Mouse (Mus musculus): ENCODE measurements at regions not wholly inside any gene's neighbourhood (a gene's known extent, or its start where the extent isn't known, plus 50 kb on each side); places are given as distances from the start of the nearest gene placed in this dataset.

DNA sequence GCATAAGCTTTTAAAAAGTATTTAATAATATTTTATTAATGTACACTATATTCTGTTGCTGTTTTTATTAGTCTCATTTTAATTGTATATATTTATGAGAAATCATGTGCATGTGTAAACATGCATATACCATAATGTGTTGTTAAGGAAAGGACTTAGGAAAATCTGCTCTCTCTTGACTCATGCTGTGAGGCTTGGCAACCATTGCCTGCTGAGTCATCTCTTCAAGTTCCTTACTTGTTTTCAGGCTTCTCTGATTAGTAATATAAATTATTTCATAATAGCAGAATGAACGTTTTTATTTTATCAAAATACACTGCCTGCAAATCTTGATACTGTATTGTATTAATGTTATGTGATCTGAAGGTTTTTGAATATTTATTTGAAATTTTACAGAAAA is 388.9 kb upstream of the Slitrk5 start:
- 57% methylated on average over 1 of the region's 1 CpGs for WGBS
- Histone ChIP-seq H3K36me3 (ENCODE audit: control insufficient read depth, insufficient read depth, low read length) (no peaks in the 10 kb centered on the region), H3K4me2 (no peak overlapping the region), H3K27ac (ENCODE audit: low read depth, low read length) (no peak overlapping the region), H3K4me1 (ENCODE audit: control insufficient read depth, insufficient read depth, low read length) (no peaks in the 10 kb centered on the region), H3K27me3 (ENCODE audit: control insufficient read depth, insufficient read depth, low read length) (no peaks in the 10 kb centered on the region), H3K9me3 (ENCODE audit: control insufficient read depth, low read length) (no peaks in the 10 kb centered on the region), H3K9ac (ENCODE audit: low read length) (no peak overlapping the region), H3K4me3 (ENCODE audit: low read depth, low read length) (no peak overlapping the region)
- DNase-seq (ENCODE audit: low spot score, missing footprints) (no peak), ATAC-seq (ENCODE audit: low FRiP score) (no peak)

DNA sequence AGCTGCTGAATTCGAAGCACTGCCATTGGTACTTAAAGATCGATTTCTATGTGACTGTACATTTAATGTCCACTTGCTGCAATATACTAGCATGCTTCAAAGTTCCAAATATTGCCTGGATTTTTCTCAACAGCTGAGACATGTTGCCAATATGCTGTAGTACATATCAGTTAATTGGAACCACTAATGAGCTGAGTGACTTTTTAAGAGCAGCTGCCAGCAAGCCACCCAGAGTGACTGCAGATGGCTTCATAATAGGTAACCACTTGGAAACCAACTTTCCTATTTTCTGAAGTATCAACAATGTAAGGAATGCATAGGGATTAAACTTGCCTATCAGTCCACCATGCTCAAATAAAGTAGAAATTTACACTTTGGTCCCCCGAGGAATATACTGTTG is 379.4 kb upstream of the Slitrk5 start:
- 93% methylated on average over 3 of the region's 3 CpGs for whole genome bisulfite sequencing
- no peak for ATAC-seq (ENCODE audit: low FRiP score)
- Histone ChIP-seq H3K9ac (ENCODE audit: low read length) (no peak overlapping the region), H3K27ac (ENCODE audit: low read depth, low read length) (no peak overlapping the region), H3K4me1 (ENCODE audit: control insufficient read depth, insufficient read depth, low read length) (no peaks in the 10 kb centered on the region), H3K27me3 (ENCODE audit: control insufficient read depth, insufficient read depth, low read length) (no peaks in the 10 kb centered on the region), H3K4me3 (ENCODE audit: low read depth, low read length) (no peak overlapping the region), H3K9me3 (ENCODE audit: control insufficient read depth, low read length) (no peaks in the 10 kb centered on the region), H3K4me2 (no peak overlapping the region), H3K36me3 (ENCODE audit: control insufficient read depth, insufficient read depth, low read length) (no peaks in the 10 kb centered on the region)
- DNase-seq (ENCODE audit: low spot score, missing footprints): no peak

DNA sequence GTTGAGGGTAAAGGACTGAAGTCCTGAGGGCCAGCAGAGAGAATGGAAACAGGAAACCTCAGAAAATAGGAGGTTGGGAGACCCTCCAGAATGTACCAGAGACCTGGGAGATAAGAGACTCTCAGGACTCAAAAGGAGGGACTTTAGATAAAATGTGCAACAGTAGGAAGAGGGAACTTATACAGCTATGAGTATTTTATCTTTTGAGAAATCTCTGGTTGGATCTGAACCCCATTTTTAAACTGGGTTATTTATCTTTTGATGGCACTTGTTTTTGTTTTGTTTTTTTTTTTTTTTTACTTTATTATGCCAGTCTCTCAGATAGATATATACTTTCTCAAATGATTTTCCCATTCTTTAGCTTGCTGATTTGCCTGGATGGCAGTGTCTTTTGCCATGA is 377.1 kb upstream of the Slitrk5 start:
- no peaks in the 10 kb centered on the region for H3K36me3 ChIP-seq (ENCODE audit: control insufficient read depth, insufficient read depth, low read length)

DNA sequence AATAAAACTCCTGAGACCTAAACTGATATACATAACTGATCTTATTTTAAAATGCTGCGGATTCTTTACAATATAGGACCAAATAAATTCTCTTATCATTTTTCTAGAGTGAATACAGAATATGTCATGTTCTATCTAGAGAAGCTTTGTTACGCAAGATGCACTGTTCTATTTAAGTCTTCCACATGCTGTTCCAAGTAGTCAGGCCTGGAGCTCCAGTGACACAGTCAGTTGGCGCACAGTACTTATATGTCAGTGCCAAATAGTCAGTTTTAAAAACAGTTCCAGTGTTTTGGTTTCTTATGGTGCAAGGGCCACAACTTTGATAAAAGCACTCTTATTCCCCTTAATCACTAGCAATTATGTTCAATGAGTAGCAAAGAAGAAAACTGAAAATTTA is 344.3 kb upstream of the Slitrk5 start:
- ATAC-seq (ENCODE audit: low FRiP score) (no peak), DNase-seq (ENCODE audit: low spot score, missing footprints) (no peak)
- H3K4me2 ChIP-seq: no peak overlapping the region
- H3K9me3 ChIP-seq (ENCODE audit: control insufficient read depth, low read length): no peaks in the 10 kb centered on the region
- no peaks in the 10 kb centered on the region for H3K36me3 ChIP-seq (ENCODE audit: control insufficient read depth, insufficient read depth, low read length)
- H3K27me3 ChIP-seq (ENCODE audit: control insufficient read depth, insufficient read depth, low read length): no peaks in the 10 kb centered on the region
- WGBS: 92% methylated on average over 3 of the region's 3 CpGs
- no peak overlapping the region for H3K27ac ChIP-seq (ENCODE audit: low read depth, low read length)
- H3K4me1 ChIP-seq (ENCODE audit: control insufficient read depth, insufficient read depth, low read length): no peaks in the 10 kb centered on the region
- no peak overlapping the region for H3K9ac ChIP-seq (ENCODE audit: low read length)
- H3K4me3 ChIP-seq (ENCODE audit: low read depth, low read length): no peak overlapping the region

More for the DNA sequence above, 377.1 kb upstream of the Slitrk5 start:
- Histone ChIP-seq H3K27me3 (ENCODE audit: control insufficient read depth, insufficient read depth, low read length) (no peaks in the 10 kb centered on the region), H3K27ac (ENCODE audit: low read depth, low read length) (no peak overlapping the region), H3K4me1 (ENCODE audit: control insufficient read depth, insufficient read depth, low read length) (no peaks in the 10 kb centered on the region), H3K9ac (ENCODE audit: low read length) (no peak overlapping the region), H3K4me3 (ENCODE audit: low read depth, low read length) (no peak overlapping the region), H3K9me3 (ENCODE audit: control insufficient read depth, low read length) (no peaks in the 10 kb centered on the region), H3K4me2 (no peak overlapping the region)
- no peak for ATAC-seq (ENCODE audit: low FRiP score)
- no peak for DNase-seq (ENCODE audit: low spot score, missing footprints)

DNA sequence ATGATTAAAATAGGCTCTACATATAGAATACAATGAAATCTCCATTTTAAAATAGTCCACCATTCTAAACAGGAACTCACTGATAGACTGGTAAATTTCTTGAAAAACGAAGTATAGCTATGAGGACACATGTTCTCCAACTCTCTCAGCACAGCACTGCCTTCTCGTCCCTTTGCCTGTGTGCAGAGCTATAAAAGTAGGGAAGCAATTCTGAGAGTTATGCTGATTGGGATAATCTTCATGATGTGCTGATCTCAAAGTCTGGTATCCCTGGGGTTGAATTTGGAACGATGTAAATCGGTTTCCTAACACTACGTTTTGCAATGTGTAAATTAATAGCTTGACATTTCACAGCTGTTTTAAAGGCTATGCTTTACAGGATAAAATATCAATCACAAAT is 321.4 kb upstream of the Slitrk5 start:
- 86% methylated on average over 5 of the region's 5 CpGs for WGBS

DNA sequence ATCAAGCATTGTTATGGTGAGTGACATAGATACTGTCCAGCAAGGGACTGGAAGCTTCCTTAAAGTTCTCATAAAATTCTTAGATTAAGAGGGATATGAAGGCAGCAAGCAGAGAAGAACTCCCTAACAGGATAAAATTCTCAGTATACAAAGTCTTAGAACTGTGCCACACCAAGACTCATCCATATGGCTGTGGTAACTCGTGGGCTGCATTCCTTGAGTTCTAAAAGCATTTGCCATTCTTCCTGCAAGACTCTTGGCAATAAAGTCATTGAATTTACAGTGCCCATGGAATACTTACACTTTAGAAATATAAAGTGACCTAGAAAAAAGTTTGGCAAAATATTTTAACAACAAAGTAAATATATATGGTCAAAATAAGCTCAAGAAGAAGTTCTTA is 278.1 kb upstream of the Slitrk5 start:
- H3K4me2 ChIP-seq: no peak overlapping the region
- no peaks in the 10 kb centered on the region for H3K36me3 ChIP-seq (ENCODE audit: control insufficient read depth, insufficient read depth, low read length)
- no peak for ATAC-seq (ENCODE audit: low FRiP score)
- no peak overlapping the region for H3K9ac ChIP-seq (ENCODE audit: low read length)
- WGBS: 81% methylated on average over 1 of the region's 1 CpGs
- H3K4me3 ChIP-seq (ENCODE audit: low read depth, low read length): no peak overlapping the region
- H3K27ac ChIP-seq (ENCODE audit: low read depth, low read length): no peak overlapping the region
- H3K9me3 ChIP-seq (ENCODE audit: control insufficient read depth, low read length): no peaks in the 10 kb centered on the region
- H3K27me3 ChIP-seq (ENCODE audit: control insufficient read depth, insufficient read depth, low read length): no peaks in the 10 kb centered on the region
- H3K4me1 ChIP-seq (ENCODE audit: control insufficient read depth, insufficient read depth, low read length): no peaks in the 10 kb centered on the region
- no peak for DNase-seq (ENCODE audit: low spot score, missing footprints)

More for the DNA sequence above, 321.4 kb upstream of the Slitrk5 start:
- H3K4me2 ChIP-seq: no peak overlapping the region
- DNase-seq (ENCODE audit: low spot score, missing footprints) (no peak), ATAC-seq (ENCODE audit: low FRiP score) (no peak)
- no peaks in the 10 kb centered on the region for H3K9me3 ChIP-seq (ENCODE audit: control insufficient read depth, low read length)
- no peak overlapping the region for H3K9ac ChIP-seq (ENCODE audit: low read length)
- H3K4me1 ChIP-seq (ENCODE audit: control insufficient read depth, insufficient read depth, low read length): no peaks in the 10 kb centered on the region
- H3K4me3 ChIP-seq (ENCODE audit: low read depth, low read length): no peak overlapping the region
- H3K36me3 ChIP-seq (ENCODE audit: control insufficient read depth, insufficient read depth, low read length): no peaks in the 10 kb centered on the region
- H3K27me3 ChIP-seq (ENCODE audit: control insufficient read depth, insufficient read depth, low read length): no peaks in the 10 kb centered on the region
- no peak overlapping the region for H3K27ac ChIP-seq (ENCODE audit: low read depth, low read length)

DNA sequence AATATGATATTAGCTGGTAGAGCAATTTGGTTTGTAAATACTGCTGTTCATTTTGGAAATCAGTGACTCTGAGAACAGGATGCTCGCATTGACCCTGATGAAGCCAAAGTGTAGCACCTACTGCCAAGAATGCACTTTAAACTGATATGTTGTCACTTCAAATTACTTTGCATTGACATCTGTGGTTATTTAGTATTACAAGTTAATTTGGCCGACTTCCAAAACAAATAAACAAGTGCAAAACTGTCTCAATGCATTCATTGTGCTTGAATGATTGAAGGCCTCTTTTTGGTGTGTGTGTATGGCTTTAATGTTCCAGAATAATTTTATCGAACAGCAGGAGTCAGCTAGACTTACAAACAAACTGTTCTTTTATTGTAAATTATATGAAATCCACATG is 274.1 kb upstream of the Slitrk5 start:
- Histone ChIP-seq H3K4me3 (ENCODE audit: low read depth, low read length) (no peak overlapping the region), H3K27me3 (ENCODE audit: control insufficient read depth, insufficient read depth, low read length) (no peaks in the 10 kb centered on the region), H3K4me2 (no peak overlapping the region), H3K9me3 (ENCODE audit: control insufficient read depth, low read length) (no peaks in the 10 kb centered on the region), H3K4me1 (ENCODE audit: control insufficient read depth, insufficient read depth, low read length) (no peaks in the 10 kb centered on the region), H3K9ac (ENCODE audit: low read length) (no peak overlapping the region), H3K36me3 (ENCODE audit: control insufficient read depth, insufficient read depth, low read length) (no peaks in the 10 kb centered on the region), H3K27ac (ENCODE audit: low read depth, low read length) (no peak overlapping the region)
- 81% methylated on average over 3 of the region's 3 CpGs for WGBS
- DNase-seq (ENCODE audit: low spot score, missing footprints): no peak
- no peak for ATAC-seq (ENCODE audit: low FRiP score)

DNA sequence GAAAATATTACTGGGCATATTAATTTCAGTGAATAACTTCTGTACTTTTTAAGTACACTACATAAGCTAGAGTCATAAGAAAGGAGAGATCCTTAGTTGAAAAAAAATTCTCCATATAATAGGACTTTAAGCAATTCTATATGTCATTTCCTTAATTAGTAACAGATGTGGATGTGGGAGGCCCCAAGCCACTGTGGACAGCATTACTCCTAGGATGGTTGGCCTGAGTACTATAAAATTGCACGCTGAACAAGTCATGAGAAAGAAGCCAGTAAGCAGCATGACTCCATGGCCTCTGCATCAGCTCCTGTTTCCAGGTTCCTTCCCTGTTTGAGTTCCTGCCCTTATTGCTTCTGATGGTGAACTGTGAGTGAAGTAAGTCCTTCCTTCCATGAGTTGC is 272.4 kb upstream of the Slitrk5 start:
- H3K9me3 ChIP-seq (ENCODE audit: control insufficient read depth, low read length): no peaks in the 10 kb centered on the region
- no peak overlapping the region for H3K27ac ChIP-seq (ENCODE audit: low read depth, low read length)
- H3K27me3 ChIP-seq (ENCODE audit: control insufficient read depth, insufficient read depth, low read length): no peaks in the 10 kb centered on the region
- no peak overlapping the region for H3K4me3 ChIP-seq (ENCODE audit: low read depth, low read length)
- DNase-seq (ENCODE audit: low spot score, missing footprints): no peak
- no peaks in the 10 kb centered on the region for H3K36me3 ChIP-seq (ENCODE audit: control insufficient read depth, insufficient read depth, low read length)
- H3K4me2 ChIP-seq: no peak overlapping the region
- ATAC-seq (ENCODE audit: low FRiP score): no peak
- no peaks in the 10 kb centered on the region for H3K4me1 ChIP-seq (ENCODE audit: control insufficient read depth, insufficient read depth, low read length)
- no peak overlapping the region for H3K9ac ChIP-seq (ENCODE audit: low read length)
- WGBS: 75% methylated on average over 1 of the region's 1 CpGs

DNA sequence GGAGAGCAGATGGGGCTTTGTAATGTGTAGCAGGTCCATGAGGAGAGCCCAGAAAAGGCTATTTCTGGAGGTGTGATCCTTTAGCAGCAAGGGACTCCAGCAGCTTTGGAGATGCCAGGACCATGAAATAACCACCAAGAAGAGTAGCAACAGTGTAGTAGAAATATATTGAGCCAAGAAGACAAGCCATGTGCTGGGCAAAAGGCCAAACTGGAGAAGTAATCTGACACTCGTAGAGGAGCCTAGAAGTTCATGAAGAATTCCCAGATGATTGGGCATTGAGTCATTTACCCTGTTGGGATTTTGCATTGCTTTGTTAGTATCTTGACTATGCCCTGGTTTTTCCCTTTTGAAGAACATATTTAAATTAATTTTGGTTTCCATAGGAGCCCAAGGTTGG is 271.3 kb upstream of the Slitrk5 start:
- Histone ChIP-seq H3K4me2 (no peak overlapping the region), H3K9me3 (ENCODE audit: control insufficient read depth, low read length) (no peaks in the 10 kb centered on the region), H3K27ac (ENCODE audit: low read depth, low read length) (no peak overlapping the region), H3K9ac (ENCODE audit: low read length) (no peak overlapping the region), H3K27me3 (ENCODE audit: control insufficient read depth, insufficient read depth, low read length) (no peaks in the 10 kb centered on the region), H3K4me3 (ENCODE audit: low read depth, low read length) (no peak overlapping the region), H3K4me1 (ENCODE audit: control insufficient read depth, insufficient read depth, low read length) (no peaks in the 10 kb centered on the region), H3K36me3 (ENCODE audit: control insufficient read depth, insufficient read depth, low read length) (no peaks in the 10 kb centered on the region)
- 86% methylated on average over 1 of the region's 1 CpGs for WGBS
- no peak for DNase-seq (ENCODE audit: low spot score, missing footprints)
- ATAC-seq (ENCODE audit: low FRiP score): no peak

DNA sequence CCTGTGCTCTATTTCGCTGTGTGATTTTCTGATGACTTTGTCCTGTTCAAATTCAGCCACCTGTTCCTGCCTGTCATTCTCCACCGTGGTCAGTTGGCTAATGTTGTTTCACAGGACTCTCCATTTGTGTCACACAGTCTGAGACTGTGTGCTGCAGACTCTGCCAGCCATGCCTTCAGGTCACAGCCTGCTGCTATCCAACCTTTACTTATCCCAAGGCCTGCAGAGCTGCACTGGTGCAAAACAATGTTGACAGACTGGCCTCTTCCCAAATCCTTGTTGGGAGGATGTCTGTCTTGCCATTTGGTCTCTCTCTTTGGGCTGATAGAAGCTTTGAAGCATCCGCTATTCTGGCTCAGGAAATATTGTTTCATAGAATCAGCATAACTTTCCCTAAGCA is 261.4 kb upstream of the Slitrk5 start:
- Histone ChIP-seq H3K9me3 (ENCODE audit: control insufficient read depth, low read length) (no peaks in the 10 kb centered on the region), H3K27ac (ENCODE audit: low read depth, low read length) (no peak overlapping the region), H3K4me3 (ENCODE audit: low read depth, low read length) (no peak overlapping the region), H3K4me2 (no peak overlapping the region), H3K36me3 (ENCODE audit: control insufficient read depth, insufficient read depth, low read length) (no peaks in the 10 kb centered on the region), H3K9ac (ENCODE audit: low read length) (no peak overlapping the region), H3K27me3 (ENCODE audit: control insufficient read depth, insufficient read depth, low read length) (no peaks in the 10 kb centered on the region), H3K4me1 (ENCODE audit: control insufficient read depth, insufficient read depth, low read length) (no peaks in the 10 kb centered on the region)
- ATAC-seq (ENCODE audit: low FRiP score) (no peak), DNase-seq (ENCODE audit: low spot score, missing footprints) (peak; percentile 51)
- WGBS: 79% methylated on average over 3 of the region's 3 CpGs

Data from midbrain, embryonic 11.5 days (tissue).